Mouse (Mus musculus): Measurements from ENCODE around the gene Filip1.

Gene Filip1

DNA sequence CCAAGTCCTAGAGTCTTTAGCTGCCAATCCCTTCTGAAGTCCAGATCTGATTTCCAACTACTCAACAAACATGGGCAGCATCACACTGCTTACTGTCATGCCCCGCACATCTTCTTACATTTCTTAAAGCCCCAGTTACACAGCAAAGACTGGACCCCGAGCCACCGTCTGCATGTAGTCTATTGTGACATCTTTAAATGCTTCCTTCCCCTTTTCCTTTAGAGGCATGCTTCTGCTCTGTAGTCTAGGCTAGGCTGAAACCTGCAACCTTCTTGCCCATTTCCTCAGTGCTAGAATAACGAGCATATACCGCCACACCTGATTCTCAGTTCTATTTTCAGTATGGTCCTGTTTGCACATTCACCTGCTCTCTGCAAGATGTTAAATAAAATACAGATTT lies 196.2 kb downstream of the Filip1 start:
- no peak for DNase-seq

DNA sequence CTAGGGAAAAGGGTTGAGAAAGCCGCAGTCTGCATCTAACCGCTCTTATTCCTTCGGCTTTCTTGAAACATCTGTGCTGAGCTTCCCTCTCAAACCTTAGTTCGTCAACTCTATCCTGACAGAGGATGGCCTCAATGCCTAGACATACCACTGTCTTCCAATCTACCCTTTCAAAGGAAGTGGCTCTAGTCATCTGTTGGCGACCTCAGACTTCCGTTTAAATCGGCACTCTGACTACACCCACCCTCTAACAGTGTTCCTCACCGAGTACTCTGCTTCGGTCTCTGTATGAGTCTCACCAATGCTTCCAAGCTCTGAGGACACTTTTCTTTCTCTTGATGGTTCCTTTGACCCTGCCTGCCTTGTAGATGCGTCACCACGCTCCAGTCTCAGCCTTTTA lies 196.6 kb downstream of the Filip1 start:
- DNase-seq: no peak

DNA sequence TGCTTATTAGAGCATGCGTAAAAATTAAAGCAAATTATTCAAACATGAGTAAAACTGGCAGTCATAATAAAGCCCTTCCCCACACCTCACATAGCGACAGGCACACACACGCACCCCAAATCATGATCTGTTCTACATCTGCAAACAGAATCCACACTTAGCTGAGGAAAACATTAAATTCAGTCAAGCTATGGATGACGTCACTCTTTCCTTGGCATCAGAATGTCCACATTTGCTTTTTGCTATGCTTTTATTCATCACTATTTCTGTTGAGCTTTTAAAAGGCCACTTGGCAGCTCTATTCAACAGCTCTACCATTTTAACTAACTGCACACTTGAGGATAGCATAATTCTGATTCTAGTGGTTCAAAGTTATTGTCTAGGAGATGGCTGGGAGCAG lies 198.1 kb downstream of the Filip1 start:
- no peak for DNase-seq

DNA sequence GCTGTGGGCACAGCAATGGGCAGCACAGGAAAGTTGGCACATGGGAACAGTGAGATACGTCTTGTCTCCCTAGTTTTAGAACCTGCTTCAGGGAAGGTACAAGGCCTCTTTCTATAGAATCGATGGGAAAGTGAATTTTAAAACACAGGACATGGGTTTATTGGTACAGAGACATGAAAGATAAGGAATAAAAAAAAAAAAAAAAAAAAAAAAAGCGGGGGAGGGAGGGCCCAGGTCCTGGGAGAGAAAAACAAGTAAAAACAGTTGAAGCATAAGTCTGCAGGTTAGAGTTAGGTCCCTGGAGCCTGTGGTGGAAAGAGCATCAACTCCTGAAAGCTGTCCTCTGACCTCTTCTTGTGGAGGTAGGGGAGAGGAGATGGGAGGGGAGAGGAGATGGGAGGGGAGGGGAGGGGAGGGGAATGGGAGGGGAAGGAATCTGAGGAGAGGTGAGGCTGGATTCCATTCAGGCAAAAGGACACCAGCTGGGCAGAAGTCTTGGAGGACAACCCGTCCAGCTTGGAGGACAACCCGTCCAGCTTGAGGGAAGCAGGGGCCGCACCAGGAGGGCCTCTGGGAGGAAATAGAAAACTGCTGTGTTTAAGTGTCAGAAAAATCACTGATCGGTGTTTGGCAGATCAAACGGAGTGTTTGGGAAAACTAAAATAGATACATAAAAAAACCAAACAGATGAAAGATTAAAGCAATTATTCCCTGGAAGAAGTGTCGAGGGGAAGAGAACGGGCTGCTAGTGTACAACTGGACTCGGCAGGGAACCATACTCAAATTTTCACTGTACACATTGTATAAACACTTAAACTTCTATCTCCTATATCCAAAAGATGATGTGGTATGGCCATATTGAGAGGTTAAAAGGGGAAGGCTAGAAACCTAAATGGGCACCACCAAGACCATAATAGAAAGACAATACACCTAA lies 201.4 kb downstream of the Filip1 start:
- no peak for DNase-seq

DNA sequence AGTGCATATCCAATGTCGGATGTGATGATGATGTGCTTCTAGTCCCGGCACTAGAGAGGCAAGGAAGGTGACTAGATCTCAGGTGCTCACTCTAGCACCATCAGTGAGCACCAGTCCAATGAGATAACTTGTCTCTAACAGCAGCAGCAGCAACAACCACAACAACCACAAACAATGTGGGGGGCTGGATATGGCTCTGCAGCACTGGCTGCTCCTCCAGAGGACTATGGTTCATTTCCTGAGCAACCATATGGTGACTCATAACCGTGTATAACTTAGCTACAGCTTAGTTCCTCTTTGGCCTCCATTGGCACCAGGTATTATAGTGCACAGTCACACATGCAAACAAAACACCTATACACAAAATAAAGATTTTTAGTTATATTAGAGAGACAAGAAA lies 202.1 kb downstream of the Filip1 start:
- no peak for DNase-seq

DNA sequence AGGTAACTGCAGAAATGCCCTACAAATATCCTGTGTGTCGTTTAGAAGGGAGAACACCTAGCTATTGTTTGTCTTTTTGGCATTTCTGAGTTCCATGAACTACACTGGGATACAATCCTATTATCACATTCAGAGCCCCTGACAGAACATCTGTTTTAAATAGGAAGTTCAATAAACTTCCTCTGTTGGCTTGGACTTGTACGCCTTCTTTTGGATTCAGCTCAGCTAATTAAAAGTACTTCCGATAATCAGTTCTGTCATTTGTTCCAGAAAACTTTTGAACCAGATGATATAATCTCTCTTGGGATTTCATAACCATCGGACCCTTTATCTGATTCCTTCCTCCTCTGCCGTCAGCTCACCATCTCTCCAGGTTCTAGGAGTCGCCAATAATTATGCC lies 203.2 kb downstream of the Filip1 start:
- DNase-seq: no peak

DNA sequence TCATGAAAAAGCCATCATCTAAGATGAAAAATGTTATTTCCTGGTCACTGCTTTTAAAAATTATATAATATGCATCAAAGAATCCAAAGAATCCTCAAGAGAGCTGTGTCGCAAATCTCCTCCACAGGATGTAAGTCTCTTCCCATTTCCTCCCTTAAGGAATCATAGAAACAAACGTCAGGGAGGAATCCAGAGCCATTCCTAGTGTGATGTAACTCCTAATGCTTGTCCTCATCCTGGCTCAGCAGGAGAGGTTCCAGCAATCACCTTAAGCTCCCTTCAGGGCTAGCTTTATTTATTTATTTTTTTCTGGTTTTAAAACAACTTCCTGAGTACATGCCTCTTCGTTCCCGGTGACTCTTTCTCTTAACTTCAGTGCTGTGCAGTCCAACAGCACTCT lies 205.5 kb downstream of the Filip1 start:
- DNase-seq: no peak

DNA sequence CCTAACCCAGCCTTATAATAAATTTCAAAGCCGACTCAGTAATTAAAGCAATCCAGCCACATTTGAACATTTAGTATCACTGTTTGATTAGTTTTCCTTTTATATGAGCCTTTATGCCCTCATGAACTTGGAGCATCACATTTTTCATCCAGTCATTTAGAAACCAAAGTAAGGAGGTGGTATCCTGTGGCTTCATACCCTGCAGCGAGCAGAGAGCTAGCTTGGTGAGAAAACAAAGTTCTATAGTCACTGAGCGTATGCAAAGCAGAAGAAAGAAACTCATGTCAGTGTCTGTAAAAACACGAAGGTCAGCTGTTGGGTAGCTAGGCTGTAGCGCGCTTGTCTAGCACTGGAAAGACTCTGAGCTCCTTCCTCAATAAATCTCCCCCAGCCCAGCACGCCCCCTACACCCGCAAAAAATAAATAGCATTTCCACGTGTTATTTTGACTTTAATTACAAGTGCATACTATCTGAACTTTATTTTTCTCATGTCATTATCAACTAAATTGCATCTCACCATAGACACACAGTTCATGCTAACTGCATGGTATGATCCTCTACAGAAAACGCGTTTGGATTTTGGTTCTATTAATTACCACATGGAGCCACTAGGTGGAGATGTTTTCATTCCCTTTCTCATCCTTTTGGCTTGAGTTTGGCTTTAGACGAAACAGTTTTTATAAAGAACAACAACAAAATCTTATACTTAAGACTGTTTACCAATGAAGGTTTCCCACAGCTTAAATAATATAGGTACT lies 206.2 kb downstream of the Filip1 start:
- DNase-seq: no peak

DNA sequence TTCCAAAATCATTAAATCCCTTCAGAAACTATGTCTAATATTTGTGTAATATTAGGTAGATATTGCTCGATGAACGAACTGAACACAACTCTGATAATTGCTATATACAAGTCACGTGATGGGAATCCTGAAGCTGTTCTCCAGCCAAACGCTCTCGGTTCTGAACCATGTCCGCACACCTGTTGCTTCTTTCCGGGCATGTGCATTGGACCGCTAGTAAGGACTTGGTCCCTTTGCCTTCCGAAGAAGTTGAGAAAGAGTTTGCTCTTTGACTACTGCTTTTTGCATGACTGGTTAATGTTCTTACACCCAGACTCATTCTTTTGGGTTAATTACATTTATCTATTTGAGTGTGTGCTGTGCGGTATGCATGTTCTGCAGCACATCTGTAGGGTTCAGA lies 207.2 kb downstream of the Filip1 start:
- no peak for DNase-seq

DNA sequence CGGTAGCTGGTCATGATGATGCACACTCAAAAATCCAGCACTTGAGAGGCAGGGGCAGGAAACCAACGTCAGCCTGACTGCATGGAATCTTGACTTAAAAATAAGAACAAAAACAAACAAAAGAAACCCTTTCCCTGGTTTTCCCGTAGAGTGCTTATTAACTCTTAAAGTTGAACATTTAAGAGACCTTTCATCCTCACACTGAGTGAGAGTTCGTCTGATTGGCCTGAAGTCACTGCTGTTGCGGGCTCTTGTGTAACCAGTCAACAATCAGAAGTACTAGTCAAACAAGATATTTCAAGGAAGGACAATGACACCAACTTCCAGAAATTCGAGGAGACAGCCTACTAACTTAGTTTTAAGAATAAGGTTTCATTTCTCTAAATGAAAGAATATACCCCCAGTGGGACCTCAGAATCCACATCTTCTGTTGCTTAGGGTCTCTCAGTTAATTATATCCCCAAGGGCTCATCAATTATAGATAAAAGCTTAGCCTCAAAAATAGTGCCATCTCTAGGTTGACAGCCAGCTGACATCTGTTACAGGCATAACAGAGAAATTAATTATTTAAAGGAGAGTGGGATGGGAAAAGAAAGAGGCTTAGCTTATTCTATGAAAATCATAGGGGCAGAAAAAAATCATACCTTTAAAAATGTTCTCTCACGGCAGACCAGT lies 216.1 kb downstream of the Filip1 start:
- no peak for DNase-seq

DNA sequence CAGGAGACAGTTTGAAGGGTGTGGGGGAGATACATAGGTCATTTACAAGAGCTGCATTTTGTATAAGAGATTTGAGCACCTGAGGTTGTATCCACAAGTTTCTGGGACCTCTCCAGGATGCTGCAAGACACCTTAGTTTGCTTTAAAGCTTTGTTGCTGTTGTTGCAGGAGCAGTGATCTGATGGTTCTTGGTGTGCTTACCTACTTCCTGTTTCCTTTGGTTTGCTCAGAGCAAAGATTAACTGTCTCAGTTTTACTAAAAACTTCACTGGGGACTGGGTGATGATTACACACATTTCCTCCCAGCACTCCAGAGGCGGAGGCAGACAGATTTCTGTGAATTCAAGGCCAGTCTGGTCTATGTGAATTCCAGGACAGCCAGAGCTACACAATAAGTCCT lies 217.6 kb downstream of the Filip1 start:
- DNase-seq: no peak

DNA sequence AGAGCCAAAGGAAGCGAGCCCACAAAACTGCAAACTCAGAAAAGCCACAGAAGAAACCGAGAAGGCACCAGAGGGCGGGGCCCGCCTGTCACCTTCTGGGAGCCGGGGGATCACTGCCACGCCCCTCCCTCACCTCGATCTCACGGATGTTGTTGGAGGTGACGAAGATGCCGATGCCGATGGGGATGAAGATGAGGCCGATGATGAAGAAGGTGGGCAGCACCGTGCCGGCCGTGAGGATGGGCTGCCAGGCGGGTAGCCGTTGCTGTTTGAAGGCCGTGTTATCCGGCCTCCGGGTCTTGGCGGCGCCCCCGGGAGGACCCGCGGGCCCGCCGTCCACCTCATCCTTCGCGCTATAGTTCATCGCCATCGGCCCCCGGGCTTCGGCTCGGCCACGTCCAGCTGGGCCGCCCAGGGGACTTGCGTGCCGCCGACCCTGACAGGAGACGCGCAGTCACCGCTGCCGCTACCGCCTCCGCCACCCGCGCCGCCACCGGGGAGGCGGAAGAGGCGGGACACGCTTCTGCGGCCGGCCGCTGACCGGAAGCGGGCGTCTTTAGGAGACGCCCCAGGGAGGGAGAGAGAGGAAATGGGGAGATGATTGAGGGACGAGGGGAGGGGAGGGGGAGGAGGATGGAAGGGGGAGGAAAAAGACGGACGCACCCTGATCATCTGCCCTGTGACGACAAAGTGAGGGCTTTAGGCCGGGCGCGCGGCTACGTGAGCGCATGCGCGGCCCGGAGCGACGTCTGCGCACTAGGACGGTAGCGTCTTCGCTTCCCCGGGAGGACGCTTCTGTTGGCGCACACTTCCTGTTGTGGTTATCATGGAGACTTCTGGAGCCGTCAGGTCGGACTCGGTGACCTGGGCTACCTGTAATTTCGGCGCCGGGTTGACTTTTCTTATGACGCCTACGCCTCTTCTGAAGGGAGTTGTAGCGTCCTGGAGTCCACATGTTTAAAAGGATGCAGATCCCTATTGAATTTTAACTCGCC lies 219.5 kb downstream of the Filip1 start, which contains the start of gene Tmem30a:
Tmem30a (minus strand) TSS at position 667 of the 995 bp plus-strand sequence.
- DNase-seq: peak; percentile 95

DNA sequence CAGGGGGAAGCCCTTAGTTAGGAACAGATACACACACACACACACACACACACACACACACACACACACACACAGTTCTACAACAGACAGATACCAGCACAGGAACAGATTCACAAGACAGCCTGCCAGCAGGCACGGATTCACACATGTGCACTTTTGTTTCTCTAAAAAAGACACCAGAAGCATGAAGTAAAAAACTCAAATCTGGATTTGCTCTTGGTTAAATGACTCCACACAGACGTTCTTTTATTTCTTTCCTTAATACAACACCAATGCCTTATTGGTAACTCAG lies 226.9 kb downstream of the Filip1 start:
- no peak for DNase-seq

DNA sequence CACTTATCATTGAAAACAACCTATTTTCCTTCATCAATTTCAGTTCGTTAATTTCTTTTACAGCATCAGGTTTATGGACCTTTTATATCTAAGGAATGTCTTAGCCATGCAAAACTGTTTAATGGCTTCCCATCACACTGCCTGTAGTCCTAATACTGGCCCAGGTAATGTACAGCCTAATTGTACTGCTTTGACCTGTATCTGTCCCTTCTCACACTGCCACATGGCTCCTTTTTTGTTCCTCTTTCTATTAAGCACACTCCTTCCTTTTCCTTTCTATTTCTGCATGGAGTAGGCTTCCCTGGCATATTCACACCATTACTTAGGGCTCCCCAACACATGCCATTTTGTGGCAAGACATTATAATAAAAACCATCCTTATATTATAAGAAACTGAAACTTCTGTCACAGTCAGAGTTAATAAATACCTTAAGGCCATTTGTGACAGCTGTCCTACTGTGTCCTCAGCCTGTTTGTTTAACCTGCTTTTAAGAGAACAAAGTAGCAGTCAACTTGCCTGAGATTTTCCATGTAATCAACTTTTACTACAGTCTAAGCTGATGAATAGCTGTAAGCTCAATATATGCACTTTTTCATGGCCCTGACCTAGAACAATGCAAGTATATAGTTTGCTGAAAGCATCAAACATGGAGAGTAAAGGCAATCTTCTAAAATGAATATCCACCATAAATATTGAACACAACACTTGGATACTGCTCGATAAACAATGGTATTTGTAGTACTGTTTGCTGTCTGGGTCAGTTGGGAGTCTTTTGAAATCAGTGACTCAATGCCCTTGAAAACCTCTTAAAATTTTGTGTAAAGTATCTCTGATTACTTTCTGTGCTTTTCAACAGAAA lies 227.5 kb downstream of the Filip1 start:
- no peak for DNase-seq

DNA sequence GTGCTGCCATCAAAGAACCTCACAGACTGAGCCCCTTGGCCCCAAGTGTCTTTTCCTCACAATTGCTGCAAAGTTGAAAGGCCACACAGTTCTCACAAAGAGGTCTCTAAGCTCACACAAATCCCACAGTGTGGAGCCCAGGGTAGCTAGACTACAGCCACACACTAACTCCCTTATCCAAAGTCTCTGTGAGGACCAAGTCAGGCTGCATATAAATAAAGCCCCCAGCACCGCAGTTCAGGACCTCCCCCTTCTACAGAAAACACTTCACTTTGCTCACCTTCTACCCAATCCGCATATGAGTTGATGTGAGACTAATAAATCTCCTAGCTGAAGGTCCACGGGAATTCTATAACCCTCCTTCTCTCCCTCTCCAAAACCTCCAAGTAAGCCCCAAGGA lies 228.2 kb downstream of the Filip1 start:
- DNase-seq: no peak

DNA sequence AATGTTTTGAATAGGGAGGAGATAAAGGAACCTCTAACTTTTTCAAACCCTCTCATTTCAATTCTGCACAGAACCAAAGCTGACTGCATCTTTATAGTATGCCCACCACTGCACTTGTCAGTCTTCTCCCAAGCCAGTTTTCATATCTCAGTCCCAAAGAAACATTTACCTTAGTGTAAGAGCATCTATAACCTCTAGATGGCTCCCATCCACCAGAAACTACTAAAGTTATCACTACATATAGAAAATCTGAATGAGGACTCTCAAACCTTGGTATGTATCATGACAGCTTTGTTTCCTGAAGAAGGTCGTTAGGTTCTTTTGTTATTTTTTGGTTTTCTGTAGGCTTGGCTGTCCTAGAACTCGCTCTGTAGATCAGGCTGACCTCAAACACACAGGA lies 233.3 kb downstream of the Filip1 start:
- no peak for DNase-seq

DNA sequence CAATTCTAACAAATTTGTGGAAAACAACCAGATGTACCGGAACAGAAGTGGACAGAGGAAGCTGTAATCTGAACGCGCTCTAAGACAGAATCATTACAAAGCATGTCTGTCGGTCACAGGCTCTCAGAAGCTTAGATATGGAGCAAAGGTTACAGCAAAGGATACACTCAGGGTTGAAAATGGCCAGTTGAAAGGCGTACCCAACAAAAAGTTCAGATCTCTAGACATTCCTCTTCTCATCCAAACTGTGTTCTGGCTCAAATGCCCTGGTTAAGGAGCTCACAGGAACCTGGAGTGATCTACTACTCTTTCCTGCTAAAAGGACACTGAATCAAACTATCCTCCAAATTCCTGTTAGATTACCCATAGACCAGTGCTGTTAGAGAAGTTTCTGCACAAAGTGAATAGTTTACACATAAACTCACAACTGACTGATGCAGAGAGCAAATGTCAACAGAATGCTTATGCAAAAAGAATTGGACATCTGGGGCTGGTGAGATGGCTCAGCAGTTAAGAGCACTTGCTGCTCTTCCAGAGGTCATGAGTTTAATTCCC lies 245.6 kb downstream of the Filip1 start:
- no peak for DNase-seq

DNA sequence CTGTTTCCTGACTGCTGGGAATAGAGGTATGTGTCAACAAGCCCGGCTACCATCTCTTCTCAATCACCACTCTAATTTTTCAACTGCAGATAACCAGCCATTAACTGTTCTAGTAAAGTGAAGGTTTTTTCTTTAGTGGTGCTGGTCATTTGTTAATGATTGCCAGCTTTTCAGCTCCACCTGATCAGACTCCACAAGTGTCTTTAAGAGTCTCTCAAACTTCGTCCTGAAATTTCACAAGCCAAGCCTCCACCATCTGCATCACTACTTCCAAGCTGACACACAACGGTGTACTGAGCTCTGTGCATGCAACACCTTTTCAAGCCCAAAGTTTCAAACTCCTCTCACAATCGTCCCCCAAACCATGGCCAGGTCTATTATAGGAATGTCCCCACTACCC lies 247.3 kb downstream of the Filip1 start:
- no peak for DNase-seq

Measured in right cerebral cortex, postnatal 25 days (tissue).